Mouse (Mus musculus) testis, postnatal 10 days (tissue): ENCODE data around the gene Pcyt1a.
"Not testable (repeated sequence)": the region's sequence is repeated elsewhere in the genome, so short reads cannot be mapped to it uniquely, and the experiment has no call there.

Experiments
- DNase-seq: peaks from one replicate; pipeline ENCODE4 v3.0.0; 2021; ENCODE audit warnings: low spot score

Gene Pcyt1a

DNA sequence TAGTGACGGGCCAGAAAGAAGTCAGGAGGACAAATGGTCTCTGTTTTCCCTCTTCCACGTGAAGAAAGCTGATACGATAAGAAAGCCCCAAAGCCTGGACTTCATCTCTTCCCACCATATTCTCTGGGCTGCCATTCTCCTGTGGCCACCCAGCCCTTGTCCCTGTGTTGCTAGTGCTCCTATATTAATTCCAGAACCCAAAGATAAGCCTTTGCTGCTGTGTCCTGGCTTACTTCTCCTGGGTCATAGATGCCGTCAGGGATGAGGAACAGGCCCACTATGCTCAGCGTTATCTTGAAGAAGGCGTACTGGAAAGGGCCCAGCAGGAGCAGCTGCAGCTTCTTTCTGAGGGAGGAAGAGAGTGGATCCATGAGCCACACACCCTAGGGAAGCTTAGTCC lies 46.6 kb downstream of the Pcyt1a start:
- no peak for DNase-seq

DNA sequence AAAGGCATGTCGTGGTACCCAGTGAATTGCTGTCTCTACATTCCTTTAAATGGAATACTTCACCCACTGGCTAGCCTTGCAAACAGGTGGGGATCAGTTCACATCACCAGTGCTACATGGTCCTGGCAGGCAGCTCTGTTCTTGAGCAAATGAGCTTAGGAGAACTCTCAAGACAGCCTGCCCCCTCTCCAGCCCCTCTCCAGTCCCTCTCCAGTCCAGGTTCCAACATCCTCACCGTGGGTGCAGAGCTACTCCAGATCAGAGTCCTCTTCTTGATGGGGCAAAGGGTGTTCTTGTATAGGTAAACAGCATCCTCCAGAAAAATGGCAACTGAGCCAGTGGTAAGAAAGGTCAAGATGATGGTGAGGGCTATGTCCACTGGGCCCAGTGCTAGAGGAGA lies 48.7 kb downstream of the Pcyt1a start:
- DNase-seq = no peak

DNA sequence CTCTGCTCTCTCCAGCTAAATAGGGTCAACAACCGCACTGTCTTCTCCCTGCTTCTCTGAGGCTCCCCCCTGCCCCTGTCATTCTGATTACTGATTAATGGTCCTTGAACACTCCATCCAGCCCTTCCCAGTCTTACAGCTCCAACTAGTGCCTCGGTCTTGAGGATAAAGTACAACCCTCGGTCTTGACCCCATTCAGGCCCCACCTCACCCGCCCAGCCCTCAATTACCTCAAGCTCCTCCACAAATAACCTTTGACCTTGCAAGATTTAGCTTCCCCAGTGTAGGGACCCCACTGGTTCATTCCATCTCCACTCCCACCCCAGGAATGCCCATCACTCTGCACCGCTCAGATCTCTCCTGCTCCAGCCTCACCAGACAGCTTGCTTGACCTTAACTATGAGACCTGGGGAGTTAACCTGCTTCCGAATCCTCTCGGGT lies 53.7 kb downstream of the Pcyt1a start:
- DNase-seq = no peak

DNA sequence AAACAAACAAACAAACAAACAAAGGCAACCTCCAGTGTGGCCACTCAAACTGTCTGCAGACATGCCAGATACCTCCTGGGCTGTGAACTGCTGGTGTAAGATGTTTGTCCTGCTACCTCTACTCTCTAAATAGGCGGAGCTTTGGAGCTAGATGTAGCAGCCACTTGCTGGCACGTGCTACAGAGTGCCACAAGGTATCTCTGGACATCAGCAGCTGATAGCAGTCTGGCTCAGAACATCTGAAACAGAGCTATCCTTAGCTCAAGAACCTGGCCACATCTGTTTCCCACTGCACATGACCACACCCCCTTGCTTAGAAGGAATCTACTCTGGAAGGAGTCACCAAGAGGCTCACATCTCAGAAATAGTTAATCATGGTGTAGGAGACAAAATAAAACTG lies 54.5 kb downstream of the Pcyt1a start:
- DNase-seq = no peak

DNA sequence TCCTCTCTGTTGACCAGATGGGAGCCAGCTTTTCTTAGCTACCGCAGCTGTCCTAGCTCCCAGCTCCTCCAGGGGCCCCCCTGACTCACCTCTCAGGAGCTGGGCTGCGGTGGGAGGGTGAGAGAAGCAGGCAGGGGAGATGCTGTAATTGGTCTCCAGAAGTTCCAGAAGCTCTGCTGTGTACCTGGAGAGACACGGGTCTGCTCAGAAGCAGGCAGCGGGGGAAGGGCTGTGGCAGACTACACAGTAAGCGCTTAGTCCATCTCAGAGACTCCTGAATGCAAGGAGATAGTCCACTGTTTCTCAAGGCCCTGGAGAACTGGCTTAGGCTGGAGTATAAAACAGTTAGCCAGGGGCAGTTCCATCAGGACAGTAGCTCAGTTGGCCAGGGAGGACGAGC lies 55.3 kb downstream of the Pcyt1a start:
- no peak for DNase-seq

DNA sequence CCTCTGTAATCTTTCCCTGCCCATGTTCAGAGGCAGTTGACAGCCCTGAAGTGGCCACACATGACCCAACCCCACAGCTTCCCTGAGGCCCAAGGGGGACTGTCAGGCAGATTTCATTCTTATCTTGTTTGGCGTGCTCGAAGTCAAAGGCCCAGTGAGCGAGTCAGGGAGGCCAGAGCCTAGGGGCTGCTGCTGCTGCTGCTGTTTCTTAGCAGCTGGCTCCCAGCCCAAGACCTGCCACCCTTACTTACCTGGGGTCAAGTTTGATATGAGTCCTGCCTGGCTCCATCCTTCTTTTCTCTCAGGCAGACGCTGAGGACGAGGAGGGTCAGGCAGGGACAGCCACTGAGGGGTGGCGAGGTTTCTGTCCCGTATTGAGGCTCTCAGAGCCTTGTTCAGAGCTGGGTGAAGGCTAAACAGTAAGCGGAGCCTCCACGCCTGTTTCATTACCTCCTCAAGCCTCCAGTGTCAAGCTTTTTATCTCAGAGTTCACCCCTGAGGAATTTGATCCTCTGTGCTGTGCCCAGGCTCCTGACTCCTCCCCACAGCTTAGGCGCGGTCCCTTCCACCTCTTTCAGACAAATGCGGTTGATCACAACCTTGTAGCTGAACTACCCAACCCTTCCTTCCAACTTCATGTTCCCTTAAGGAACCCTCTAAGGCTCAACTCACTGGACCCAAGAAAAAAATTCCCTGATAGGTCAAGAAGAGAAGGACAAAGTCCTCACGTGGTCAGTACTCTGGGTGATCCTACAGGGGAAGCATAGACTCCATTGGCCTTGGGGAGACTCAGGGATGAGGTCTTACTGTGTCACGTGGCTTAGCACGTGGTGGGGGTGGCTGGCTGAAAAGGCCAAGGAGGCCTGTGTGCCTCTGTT lies 56.8 kb downstream of the Pcyt1a start, which contains the start of gene Slc51a:
Gene Slc51a (minus strand): TSS at position 646 of the 878 bp plus-strand sequence.
- DNase-seq = no peak

DNA sequence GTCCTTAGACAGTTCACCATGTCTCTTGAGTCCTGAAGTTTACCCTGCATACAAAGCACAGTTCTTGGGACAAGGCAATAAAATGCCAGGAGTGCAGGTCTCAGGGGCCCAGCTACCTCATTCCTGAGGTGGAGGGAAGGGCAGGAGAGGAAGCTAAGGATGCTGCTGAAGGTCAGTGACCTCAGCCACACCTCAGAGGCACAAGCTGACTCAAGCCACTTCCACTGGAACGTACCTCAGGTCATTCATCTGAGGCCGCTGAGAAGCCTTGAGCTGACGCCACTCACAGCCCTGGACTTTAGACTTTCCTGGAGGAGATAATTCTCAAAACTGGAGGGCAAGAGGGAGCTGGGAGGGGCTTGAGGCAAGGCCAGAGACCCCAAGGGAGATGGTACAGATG lies 58.2 kb downstream of the Pcyt1a start:
- DNase-seq = no peak

DNA sequence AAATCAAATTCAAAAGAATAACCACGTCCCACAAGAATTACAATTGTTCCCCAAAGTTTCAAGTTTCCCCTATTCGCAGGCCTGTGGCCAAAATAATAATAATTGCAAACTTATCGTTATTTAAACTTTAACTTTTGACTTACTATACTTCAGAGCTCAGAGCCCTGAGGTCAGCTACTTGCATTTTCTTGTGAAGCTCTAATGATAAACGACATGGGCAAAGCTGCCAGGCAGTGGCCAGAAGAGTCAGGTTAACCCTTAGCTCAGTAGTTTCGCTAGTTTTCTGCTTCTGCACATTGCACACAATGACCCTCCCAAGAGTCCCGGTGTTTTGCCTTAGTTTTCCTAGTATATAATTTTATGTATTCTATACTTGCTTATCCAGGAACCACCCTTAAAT lies 63.6 kb downstream of the Pcyt1a start:
- not testable (repeated sequence) for DNase-seq

DNA sequence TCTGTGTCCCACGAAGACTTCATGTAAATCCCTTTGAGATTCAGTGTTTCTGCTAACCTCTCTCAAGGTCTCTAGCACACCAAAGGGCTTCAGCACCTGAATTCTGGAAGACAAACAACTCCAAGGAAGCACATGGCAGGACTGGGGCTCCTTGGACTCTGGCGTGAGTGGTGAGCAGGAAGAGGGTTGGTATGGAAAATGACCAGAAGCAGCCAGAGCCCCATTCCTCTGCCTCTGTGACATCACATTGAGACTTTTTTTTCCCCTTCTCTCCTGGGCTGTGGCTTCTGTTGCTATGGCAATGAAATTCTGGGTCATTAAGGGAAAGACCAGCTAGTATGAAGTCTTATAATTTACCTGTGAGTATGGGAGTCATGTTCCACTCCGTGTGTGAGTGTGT lies 65.2 kb downstream of the Pcyt1a start, which contains the start of gene Zdhhc19:
Gene Zdhhc19 (plus strand): TSS at position 301 of the 400 bp plus-strand sequence.
- DNase-seq = no peak

DNA sequence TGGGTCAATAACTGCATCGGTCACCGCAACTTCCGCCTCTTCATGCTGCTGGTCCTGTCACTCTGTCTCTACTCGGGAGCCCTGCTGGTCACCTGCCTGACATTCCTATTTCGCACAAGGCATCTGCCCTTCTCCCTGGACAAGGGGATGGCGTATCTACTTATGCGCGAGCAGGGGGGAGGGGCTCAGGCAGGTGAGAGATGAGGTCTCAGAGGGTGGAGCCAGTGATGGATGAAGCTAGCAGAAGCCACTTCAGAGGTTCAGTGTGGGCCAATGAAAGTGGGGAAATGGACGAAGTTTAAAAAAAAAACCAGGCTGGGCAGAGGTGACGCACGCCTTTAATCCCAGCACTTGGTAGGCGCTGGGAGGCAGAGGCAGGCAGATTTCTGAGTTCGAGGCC lies 68.3 kb downstream of the Pcyt1a start:
- no peak for DNase-seq

DNA sequence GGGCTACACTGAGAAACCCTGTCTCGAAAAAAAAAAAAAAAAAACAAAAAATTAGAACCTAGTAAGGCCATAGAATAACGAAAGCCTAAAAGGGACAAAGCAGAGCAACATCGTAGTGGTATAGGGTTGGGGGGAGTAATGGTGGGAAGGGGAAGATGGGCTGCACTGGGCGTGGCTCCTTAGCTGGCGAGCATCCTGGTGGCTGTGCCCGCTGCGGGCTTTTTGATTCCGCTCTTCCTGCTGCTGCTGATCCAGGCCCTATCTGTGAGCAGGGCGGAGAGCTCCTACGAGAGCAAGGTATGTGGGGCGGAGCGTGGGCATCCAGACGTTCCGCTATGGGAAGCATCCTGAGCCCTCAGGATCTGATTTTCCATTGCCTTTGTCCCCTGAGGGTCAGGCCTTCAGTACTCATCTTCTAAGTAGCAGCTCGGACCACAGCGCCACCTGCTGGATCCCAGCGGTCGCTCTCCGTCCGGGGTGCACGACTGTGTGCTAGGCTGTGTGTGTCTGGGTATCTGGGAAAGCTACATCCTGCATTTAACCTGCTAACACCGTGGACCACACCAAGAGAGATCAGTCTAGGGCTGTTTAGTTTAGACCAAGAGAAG lies 68.8 kb downstream of the Pcyt1a start:
- DNase-seq = peak; percentile 94

DNA sequence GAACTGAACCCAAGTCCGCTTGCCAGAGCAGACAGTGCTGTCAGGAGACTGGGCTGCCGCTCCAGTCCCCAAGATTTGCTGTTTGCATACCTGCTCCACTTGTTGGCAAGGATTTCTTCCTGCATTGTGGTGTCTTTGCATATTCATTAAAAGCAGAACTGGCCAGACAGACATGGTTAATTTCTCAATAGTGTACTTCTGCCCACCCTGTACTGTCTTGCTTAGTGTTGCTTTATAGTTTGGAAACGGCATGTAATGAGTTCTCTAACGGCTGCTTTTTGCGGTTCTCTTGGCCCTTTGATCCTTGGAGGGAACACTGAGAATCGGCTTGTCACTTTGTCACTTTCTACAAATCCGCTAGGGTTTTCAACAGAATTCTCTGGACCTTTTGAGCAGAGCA lies 70.7 kb downstream of the Pcyt1a start:
- DNase-seq = no peak

DNA sequence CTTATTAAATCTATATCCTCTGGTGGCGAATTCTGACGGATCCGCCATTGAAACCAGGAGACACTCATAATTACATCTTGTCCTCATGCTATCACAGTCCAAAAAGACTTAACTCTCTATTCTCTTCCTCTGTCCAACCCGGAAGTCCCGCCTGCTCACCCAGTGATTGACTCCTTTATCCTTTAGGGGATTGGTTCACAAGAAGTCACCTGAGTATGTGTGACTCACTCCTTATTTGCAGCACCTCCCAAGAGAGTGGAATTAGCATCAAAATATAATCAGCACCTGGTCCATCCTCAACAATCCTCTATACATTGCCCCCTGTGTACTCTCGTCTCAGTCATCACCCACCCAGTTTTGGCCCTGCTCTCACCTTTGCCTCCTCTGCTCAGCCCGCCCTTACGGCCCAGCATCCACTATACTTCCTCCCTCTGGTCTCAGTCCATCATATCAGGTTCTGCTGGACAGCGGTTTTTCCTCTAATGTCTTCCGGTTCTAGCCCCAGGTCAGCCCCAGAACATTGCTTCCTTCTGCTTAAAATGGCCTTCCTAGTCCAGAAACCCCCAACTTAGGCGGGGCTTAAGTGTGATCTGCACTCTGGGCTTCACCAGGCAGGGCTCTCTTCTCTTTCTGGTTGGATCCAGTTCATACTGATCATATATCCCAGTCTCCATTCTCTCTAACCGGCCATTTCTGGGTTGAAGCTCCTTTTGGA lies 72.1 kb downstream of the Pcyt1a start:
- DNase-seq = no peak

DNA sequence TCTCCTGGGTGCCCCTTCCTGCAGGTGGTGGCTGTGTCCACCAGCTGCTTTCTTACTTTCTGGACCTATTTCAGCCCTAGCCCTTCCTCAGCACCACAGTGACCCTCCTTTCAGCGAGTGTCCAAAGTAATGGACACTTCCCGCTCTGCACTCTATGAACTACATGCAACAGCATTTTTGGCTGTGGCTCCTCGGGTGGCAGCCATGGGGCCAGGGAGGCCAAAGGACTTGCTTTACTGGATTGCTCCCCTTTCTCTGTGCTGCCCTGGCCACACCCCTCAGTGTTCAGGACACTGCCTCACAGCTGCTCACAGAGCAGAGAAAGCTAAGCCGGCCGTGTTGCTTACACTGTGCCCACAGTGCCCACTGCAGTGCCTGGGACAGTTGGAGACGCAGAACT lies 72.9 kb downstream of the Pcyt1a start:
- DNase-seq = no peak

DNA sequence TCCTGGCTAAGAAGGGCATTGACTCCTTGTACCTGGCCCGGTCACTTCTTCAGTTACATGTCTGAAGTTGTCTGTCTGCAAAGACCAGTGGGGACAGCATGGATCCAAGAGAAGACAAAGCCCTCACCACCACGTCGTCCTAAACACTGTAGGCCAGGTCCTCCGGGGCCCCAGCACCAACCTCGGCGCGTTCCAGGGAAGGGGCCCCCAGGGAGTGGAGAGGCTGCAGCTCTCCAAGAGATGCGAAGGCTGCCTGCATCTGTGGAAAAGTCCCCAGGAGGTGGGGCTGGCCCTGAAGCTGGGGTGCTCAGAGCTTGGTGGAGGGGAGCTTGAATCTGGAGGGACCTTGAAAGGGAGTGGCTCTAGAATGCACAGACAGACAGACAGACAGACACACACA lies 75.6 kb downstream of the Pcyt1a start:
- DNase-seq = no peak

DNA sequence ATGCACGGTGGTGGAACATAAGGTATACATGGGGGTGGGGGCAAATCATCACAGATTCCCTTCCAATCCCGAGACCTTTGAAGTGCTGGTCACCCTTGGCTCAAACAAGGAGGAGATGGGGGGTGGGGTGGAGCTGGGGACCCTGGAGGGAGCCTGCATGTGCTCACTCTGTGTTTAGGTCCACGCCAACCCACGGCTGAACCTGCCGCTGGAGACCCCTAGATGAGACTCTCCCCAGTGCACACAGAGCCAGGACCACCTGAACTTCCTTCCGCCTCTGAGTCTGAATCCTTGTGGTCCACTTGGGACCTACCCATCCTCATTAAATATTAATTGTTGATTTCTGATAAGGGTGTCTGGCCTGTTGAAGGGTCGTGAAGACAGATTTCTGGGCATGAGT lies 76.1 kb downstream of the Pcyt1a start:
- DNase-seq = no peak

DNA sequence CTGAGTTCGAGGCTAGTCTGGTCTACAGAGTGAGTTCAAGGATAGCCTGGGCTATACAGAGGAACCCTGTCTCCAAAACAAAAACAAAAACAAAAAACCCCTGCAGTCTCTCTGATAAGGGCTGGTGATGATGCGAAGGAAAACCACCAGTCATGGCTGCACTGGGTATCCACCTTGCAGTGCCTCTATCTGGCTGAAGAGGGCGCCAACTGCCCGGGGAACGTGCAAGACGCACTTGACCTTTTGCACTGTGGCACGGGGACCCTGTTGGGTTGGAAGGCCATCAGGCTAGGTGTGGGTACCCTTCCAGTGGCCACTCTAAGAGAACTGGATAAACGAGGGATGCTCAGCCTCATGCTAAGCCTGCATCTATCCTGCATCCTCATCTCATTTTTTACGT lies 76.7 kb downstream of the Pcyt1a start:
- DNase-seq = peak; percentile 79

DNA sequence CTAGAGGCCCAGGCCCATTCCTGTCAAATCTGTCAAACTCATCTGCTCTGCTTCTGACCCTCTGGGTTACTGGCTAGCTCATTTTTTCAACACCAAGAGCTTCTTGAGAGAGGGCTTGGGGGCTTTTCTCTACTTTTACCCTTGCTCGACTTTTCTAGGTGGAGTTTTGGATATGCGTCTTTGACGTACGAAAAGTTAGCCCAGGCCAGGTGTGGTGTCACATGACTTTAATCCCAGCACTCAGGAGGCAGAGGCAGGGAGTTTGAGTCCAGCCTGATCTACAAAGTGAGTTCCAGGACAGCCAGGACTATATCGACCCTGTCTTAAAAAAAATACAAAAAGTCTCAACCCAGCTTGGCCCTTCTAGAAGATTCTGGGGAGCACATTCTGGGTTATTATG lies 77.3 kb downstream of the Pcyt1a start:
- DNase-seq = no peak

DNA sequence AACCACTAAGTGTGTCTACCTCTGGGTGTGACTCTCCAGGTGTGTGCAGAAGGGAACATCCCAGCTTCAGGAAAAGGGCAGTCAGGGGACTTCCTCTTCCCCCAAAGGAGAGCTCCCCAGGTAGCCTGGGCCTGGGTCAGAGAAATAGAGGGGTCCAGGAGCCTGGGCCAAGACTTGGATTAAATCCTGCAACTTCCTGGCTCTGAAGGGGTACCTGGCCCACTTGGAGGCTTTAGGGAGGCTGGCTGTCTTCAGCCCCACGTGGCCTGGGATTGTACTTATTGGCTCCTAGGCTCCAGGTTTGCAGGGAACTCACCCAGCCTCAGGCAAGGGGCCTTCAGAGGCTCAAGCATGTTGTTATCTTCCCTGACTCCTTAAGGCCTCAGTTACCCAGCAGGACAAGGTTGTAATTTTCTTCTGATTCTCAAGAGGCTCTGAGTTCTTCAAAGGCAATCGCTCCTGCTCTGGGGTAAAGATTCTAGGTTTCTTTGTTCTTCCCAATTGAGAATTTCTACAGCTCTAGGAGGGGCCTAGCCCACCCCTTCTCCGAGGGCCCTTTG lies 77.9 kb downstream of the Pcyt1a start:
- DNase-seq = no peak

DNA sequence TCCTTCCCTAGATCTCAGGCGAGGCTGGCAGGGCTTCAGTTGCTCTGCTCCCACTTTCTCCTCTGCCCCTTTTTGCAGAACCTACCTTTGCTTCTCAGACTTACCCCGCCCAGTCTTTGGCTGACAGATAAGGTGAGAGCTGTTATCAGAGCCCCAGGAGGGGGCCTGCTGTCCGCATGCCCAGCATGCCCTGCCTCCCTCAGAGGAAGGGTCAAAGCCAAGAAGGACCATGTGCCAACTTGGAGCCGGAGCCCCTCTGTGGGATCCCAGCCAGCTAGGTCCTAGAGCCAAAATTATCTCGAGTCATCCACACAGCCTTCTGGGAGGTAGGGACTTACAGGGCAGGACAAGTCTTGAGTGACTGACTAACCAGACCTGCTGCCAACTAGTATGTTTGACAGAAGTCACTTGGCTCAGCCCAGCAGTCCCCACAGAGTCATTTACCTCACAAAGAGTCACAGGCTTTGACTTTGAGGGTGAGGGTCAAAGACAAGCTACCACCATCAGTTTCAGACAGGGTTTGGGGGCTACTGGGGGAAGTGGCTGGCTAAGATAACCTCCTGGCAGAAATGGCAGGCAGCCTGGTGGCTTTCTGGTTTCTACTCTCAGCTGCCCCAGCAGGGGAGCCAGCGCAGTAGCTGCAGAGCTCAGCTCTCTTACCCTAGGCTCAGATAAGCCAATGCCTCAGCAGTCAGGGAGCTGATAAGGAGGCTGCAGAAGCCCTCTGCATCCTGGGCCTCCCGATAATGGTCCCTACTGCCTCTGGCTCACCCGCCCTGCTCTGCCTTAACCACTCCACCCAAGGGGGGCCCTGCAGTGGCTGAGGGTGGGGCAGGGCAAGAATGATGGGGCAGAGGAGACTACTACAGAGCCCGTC lies 78.6 kb downstream of the Pcyt1a start:
- DNase-seq = no peak
